Mouse (Mus musculus) G1E (cell line): ENCODE measurements around the gene Mpzl3. TPM values are rescaled to one million over a fixed set of nuclear protein-coding genes. Genes with fewer than 3 reads are reported as not detected.
"Not testable (repeated sequence)": the region's sequence is repeated elsewhere in the genome, so short reads cannot be mapped to it uniquely, and the experiment has no call there.

Source experiments
- ATAC-seq: 2 replicates; pipeline ENCODE4 v1.8.0; 2016; ENCODE audit warnings: mild to moderate bottlenecking; ENCODE audit not compliant: insufficient number of reproducible peaks, poor library complexity, low FRiP score, severe bottlenecking; ENCODE audit errors: extremely low read depth
- DNase-seq: peaks from one replicate; pipeline ENCODE4 v3.0.0; 2012; ENCODE audit warnings: low spot score
- H3K27me3 ChIP-seq: 2 replicates; pipeline ENCODE4 v1.6.1; 2012; ENCODE audit warnings: mild to moderate bottlenecking, low read length, inconsistent platforms; ENCODE audit not compliant: insufficient read depth
- H3K36me3 ChIP-seq: replicated peaks from 2 replicates; pipeline ENCODE3; 2012; ENCODE audit warnings: mild to moderate bottlenecking, inconsistent platforms
- H3K4me1 ChIP-seq: 2 replicates; pipeline ENCODE4 v1.6.1; 2012; ENCODE audit warnings: low read depth, low read length, inconsistent platforms, mixed read lengths; ENCODE audit not compliant: insufficient read depth
- H3K4me3 ChIP-seq: 2 replicates; pipeline ENCODE4 v1.5.1; 2012; ENCODE audit warnings: low read depth, mild to moderate bottlenecking, inconsistent platforms, low read length, moderate library complexity, mixed read lengths
- H3K9me3 ChIP-seq: replicated peaks from 2 replicates; pipeline ENCODE4 v1.6.1; 2012; ENCODE audit warnings: inconsistent platforms
- CTCF ChIP-seq: IDR thresholded peaks from 2 replicates; pipeline ENCODE4 v1.5.1; 2012; ENCODE audit warnings: low read depth, low read length, inconsistent platforms, mixed read lengths
- GATA1 ChIP-seq: IDR thresholded peaks from 2 replicates; pipeline ENCODE4 v1.6.1; 2012; ENCODE audit warnings: borderline replicate concordance, low read length, inconsistent platforms, mixed read lengths
- GATA2 ChIP-seq: IDR thresholded peaks from 2 replicates; pipeline ENCODE4 v1.6.1; 2012; ENCODE audit warnings: low read depth, low read length, inconsistent platforms, borderline replicate concordance
- POLR2AphosphoS5 ChIP-seq: IDR thresholded peaks from 2 replicates; pipeline ENCODE4 v1.6.1; 2012; ENCODE audit warnings: low read depth, low read length, inconsistent platforms; ENCODE audit not compliant: insufficient replicate concordance
- TAL1 ChIP-seq: conservative IDR thresholded peaks from 2 replicates; pipeline ENCODE4 v1.6.1; 2012; ENCODE audit warnings: low read depth, low read length, inconsistent platforms, mixed read lengths
- polyA plus RNA-seq: library from polyadenylated mRNA; stranded (reverse); fragments of >175 nt; gene quantifications from 2 replicates; pipeline ENCODE4 v1.2.3, GENCODE M21; 2012
- total RNA-seq, 2 experiments: library from RNA; stranded (forward) in 1 of 2; stranded (reverse) in 1 of 2; fragments of 200-1000 nt in 1 of 2; fragments of >200 nt in 1 of 2; fragmentation: Nextera tagmentation in 1 of 2; gene quantifications; 2 replicates each; pipeline ENCODE4 v1.2.3; 2014 to 2017

Gene Mpzl3
- total and polyA plus RNA-seq, 3 experiments: 0.08 to 1.5 (median 1.2) TPM

DNA sequence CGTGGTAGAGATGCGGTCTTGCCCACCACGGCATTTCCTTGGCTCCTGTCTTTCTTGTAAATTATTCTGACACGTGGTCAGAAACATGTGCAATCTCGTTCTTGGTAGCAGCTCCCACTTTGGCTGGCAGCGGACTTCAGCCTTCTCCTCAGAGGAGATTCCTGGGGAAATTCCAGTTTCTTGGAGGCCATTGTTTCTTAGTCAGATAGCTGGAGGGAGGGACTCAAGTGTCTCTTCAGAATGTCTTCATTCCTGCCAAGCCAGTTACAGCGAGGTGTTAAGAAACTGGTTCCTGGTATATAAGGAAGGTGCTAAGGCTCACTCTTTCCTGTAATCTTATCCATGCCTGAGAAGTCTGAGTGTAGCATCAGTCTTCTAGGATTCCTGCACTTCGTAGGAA lies 27.6 kb upstream of the Mpzl3 start:
- no peaks in the 10 kb centered on the region for H3K4me1 ChIP-seq
- peaks cover 59% of the 10 kb centered on the region for H3K27me3 ChIP-seq
- no peak for DNase-seq

DNA sequence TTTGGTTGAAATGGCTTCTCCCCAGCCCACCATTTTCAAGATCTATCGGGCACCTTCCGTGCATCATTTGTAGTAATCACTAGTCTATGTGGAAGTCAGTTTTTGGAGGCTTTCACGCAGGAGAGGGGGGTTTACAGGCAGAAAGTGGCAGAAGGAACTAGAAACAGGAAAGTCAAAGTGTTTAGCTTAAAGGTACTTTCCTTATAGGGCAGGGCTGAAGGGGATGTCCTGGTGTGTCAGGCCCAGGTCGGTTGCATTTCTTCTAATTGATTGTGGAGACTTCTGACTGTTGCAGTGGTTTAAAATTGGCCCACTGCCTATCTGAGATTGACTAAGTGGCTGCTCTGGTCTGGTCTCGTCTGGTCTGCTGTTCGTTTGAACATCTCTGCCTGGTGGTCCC lies 24.6 kb upstream of the Mpzl3 start:
- Histone ChIP-seq H3K4me1 (no peaks in the 10 kb centered on the region), H3K27me3 (peaks cover 59% of the 10 kb centered on the region), H3K4me3 (no peak overlapping the region), H3K36me3 (no peaks in the 10 kb centered on the region), H3K9me3 (no peaks in the 10 kb centered on the region)
- ATAC-seq (no peak), DNase-seq (no peak)
- no peak for TF ChIP-seq TAL1
- TF ChIP-seq CTCF: no peak
- no peak for TF ChIP-seq POLR2AphosphoS5
- no peak for TF ChIP-seq GATA2
- no peak for TF ChIP-seq GATA1

More for the DNA sequence above, 27.6 kb upstream of the Mpzl3 start:
- no peaks in the 10 kb centered on the region for H3K9me3 ChIP-seq
- H3K36me3 ChIP-seq: no peaks in the 10 kb centered on the region
- no peak overlapping the region for H3K4me3 ChIP-seq
- no peak for TF ChIP-seq TAL1
- no peak for ATAC-seq

DNA sequence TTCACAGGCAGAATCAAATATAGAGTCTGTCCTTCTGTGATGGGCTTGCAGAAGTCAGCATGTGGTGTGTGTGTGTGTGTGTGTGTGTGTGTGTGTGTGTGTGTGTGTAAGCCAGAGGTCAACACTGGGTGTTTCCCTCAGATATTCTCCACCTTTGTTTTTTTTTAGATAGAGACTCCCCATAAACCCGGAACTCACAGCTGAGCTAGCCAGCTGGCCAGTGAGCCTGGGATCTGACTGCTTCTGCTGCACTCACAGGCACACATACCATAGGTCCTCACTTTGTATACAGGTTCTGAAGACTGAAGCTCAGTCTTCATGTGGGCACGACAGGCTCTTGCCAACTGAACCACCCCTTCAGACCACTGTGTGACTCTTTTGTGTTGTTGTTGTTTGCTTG lies 22.7 kb upstream of the Mpzl3 start:
- ATAC-seq (no peak), DNase-seq (no peak)
- TF ChIP-seq CTCF (no peak), TAL1 (no peak), POLR2AphosphoS5 (no peak), GATA2 (no peak)
- Histone ChIP-seq H3K27me3 (peaks cover 46% of the 10 kb centered on the region), H3K9me3 (no peaks in the 10 kb centered on the region), H3K36me3 (no peaks in the 10 kb centered on the region), H3K4me1 (no peaks in the 10 kb centered on the region), H3K4me3 (no peak overlapping the region)

DNA sequence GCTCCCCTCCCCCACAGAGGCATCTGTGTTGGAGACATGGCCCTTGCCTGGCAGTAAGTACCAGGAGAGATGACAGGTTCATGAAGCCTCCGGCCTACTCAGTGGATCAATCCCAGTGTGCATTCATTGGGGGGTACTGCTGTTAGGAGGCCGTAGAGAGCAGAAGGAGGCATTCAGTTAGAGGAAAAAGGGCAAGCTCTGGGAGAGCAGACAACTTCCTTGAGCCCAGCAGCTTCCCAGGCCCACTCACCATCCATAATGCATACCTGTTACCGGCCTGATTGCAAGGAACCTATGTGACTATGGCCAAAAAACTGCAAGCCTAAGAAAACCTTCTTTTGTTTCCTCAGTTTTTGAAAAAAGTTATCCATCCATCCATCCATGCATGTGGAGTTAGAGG lies 20.5 kb upstream of the Mpzl3 start:
- no peak for DNase-seq
- Histone ChIP-seq H3K4me1 (no peaks in the 10 kb centered on the region), H3K9me3 (no peaks in the 10 kb centered on the region), H3K4me3 (no peak overlapping the region), H3K36me3 (no peaks in the 10 kb centered on the region), H3K27me3 (peaks cover 27% of the 10 kb centered on the region)
- no peak for ATAC-seq
- TF ChIP-seq POLR2AphosphoS5 (no peak), CTCF (no peak), GATA2 (no peak), TAL1 (no peak), GATA1 (no peak)

DNA sequence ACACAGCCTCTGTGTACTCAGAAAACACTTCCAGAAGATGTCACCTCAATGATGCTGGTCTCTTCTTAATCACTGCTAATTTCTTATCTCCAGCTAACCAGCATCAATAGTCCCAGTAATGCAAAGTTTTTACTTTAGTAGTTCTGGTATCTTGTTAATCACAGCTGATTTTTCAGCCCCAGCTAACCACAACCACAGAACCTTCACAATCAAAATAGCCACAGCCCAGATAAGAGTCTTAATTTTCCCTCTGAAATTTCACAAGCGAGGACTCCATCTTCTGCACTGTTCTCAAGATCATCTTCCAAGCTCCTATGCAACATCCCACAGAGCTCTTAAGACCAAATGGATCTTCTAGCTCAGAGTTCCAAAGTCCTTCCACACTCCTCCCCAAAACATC lies 17.2 kb upstream of the Mpzl3 start:
- not testable (repeated sequence) for DNase-seq, H3K9me3 ChIP-seq, ATAC-seq, H3K36me3 ChIP-seq, H3K4me3 ChIP-seq
- Histone ChIP-seq H3K4me1 (peaks cover 12% of the 10 kb centered on the region), H3K27me3 (peaks cover 22% of the 10 kb centered on the region)

DNA sequence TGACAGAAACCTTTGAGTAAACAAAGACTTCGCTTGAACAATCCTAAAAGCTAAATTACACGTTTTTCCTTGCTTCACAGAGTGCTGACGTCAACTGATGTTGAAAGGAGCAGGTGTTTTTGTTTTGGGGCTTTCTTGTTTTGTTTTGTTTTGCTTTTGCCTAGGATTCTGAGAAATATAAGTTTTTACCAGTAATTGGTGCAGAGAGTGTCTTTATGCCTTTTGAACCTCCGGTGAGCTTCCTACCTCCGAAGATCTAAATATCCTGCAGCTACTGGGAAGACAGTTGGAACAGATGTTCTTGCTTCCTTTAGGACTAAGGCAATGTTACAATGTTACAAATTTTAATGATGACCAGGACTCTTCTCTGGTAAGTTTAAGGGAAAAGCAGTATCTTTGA lies 15.5 kb upstream of the Mpzl3 start, which contains the start of gene Mpzl2:
Gene Mpzl2 (plus strand): TSS at position 301 of the 400 bp plus-strand sequence.
- no peak for DNase-seq
- no peak for ATAC-seq
- H3K36me3 ChIP-seq: no peaks in the 10 kb centered on the region
- peaks cover 15% of the 10 kb centered on the region for H3K4me1 ChIP-seq
- no peaks in the 10 kb centered on the region for H3K9me3 ChIP-seq
- no peak within 1 kb of the TSS for H3K4me3 ChIP-seq
- TF ChIP-seq GATA2: no peak
- peaks cover 26% of the 10 kb centered on the region for H3K27me3 ChIP-seq

DNA sequence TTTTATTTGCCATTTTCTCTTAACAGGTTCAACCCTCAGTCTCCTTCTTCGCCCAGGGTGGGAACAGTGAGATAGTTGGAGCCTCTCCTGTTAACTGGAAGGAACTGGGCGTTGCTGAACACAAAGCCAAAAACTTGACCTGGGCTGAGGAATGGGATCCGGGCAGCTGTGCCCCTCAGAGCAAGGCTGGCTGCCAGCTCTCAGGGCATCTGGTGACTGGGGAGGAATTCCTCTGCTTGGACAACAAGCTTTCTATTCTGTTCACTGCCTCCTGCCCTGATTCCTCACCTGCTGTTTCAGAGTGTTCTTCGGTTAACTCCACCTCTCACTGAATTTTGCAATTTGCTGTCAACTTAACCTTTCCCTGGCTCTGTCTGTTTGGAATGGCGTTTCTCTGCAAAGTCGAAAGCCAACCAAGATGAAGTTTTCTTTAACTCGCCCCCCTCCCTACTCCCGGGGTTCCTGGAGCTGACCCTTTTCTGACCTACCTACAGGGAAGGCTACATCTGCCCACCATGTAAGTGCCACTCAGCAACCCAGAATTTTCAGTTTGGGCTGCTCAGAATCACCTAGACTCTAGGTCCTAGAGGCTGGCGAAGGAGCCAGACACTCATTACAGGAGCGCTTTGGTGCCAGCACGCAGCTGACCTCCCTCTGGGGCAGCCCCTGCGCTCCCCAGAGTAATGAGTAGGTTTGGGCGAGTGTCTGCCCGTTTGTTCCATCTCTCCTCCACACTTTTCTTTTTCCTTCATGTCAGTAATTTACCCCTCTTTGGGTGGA lies 14.7 kb upstream of the Mpzl3 start:
- H3K4me3 ChIP-seq: no peak overlapping the region
- H3K36me3 ChIP-seq: no peaks in the 10 kb centered on the region
- peaks cover 25% of the 10 kb centered on the region for H3K27me3 ChIP-seq
- DNase-seq (no peak), ATAC-seq (no peak)
- no peaks in the 10 kb centered on the region for H3K9me3 ChIP-seq
- H3K4me1 ChIP-seq: peaks cover 15% of the 10 kb centered on the region
- TF ChIP-seq CTCF (no peak), GATA1 (no peak), POLR2AphosphoS5 (no peak)
